Mouse (Mus musculus) stomach, postnatal 0 days (tissue): ENCODE data around the gene Prrt2. TPM values are rescaled to one million over a fixed set of nuclear protein-coding genes. Genes with fewer than 3 reads are reported as not detected.
A peak's percentile ranks its signal among the peaks of the same experiment; 100 is the strongest.

Experiments
- ATAC-seq: fragments of 200-750 bp; cut with Nextera tagmentation; 2 replicates; pipeline ENCODE4 v1.8.0; 2017; ENCODE audit not compliant: low FRiP score, low TSS enrichment
- DNase-seq: peaks from one replicate; pipeline ENCODE4 v3.0.0-alpha.2; 2016; ENCODE audit warnings: low spot score
- H3K27ac ChIP-seq: fragments of 300-500 bp; sonication (generic); replicated peaks from 2 replicates; pipeline ENCODE4 v1.5.1; 2014; ENCODE audit warnings: mild to moderate bottlenecking, control low read depth
- H3K27me3 ChIP-seq: fragments of 300-500 bp; sonication (generic); 2 replicates; pipeline ENCODE4 v1.6.1; 2014; ENCODE audit warnings: low read length; ENCODE audit not compliant: control insufficient read depth, insufficient read depth
- H3K36me3 ChIP-seq: fragments of 300-500 bp; sonication (generic); 2 replicates; pipeline ENCODE4 v1.6.1; 2014; ENCODE audit warnings: low read length, mixed read lengths; ENCODE audit not compliant: control insufficient read depth, insufficient read depth
- H3K4me1 ChIP-seq: fragments of 300-500 bp; sonication (generic); replicated peaks from 2 replicates; pipeline ENCODE4 v1.6.1; 2014; ENCODE audit warnings: antibody characterized with exemption; ENCODE audit not compliant: control insufficient read depth, insufficient read depth
- H3K4me2 ChIP-seq: fragments of 300-500 bp; sonication (generic); replicated peaks from 2 replicates; pipeline ENCODE4 v1.6.1; 2014; ENCODE audit warnings: low read depth, mild to moderate bottlenecking, control low read depth, moderate library complexity
- H3K4me3 ChIP-seq: fragments of 300-500 bp; sonication (generic); 2 replicates; pipeline ENCODE4 v1.5.1; 2014; ENCODE audit warnings: low read depth, low read length, control low read depth
- H3K9ac ChIP-seq: fragments of 300-500 bp; sonication (generic); 2 replicates; pipeline ENCODE4 v1.6.1; 2014; ENCODE audit warnings: mild to moderate bottlenecking, low read length, control low read depth, mixed read lengths
- H3K9me3 ChIP-seq: fragments of 300-500 bp; sonication (generic); 2 replicates; pipeline ENCODE4 v1.6.1; 2016; ENCODE audit warnings: low read length; ENCODE audit not compliant: control insufficient read depth
- CTCF ChIP-seq: IDR thresholded peaks from 2 replicates; pipeline ENCODE4 v1.5.1; 2016; ENCODE audit warnings: antibody characterized with exemption, low read depth, mild to moderate bottlenecking, moderate library complexity
- EP300 ChIP-seq: optimal IDR thresholded peaks from 2 replicates; pipeline ENCODE3; 2016; ENCODE audit warnings: antibody characterized with exemption
- WGBS: fragments of 180-500 bp; shearing (Covaris S2); extraction: QIAGEN DNeasy Blood & Tissue Kit; methylation state at CpG from one replicate; pipeline ENCODE4 v1.1.7; 2014; 5-methylcytosine and 5-hydroxymethylcytosine counted together
- polyA plus RNA-seq: library from polyadenylated mRNA; unstranded; fragments of >200 nt; fragmentation: Nextera tagmentation; extraction: Ambion mirVana; gene quantifications from 2 replicates; pipeline ENCODE4 v1.2.1, GENCODE M21; 2015

Gene Prrt2
- polyA plus RNA-seq, 1 experiment from 2014 or later: 1.7 TPM

DNA sequence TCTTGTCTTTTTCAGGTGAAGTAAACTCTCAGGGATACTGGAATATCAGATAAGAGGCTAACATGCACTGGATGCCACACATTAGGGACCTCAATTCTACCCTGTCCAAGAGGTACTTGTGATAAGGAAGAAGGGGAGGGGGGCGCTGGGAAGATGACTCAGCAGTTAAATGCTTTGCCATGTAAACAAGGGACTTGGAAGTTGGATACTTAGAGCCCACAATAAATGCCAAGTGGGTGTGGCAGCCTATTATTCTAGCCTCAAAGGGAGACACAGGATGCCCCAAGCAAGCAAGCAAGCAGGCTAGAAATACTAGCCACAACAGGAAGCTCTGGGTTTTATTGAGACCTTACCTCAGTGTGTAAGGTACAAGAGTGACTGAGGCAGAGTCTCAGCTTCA is 10.2 kb upstream of the Prrt2 start:
- DNase-seq (no peak), ATAC-seq (no peak)
- peaks cover 4% of the 10 kb centered on the region; the same call in 1 of the 2 replicates for H3K4me1 ChIP-seq
- no peak overlapping the region for H3K9ac ChIP-seq
- H3K27ac ChIP-seq: no peak overlapping the region
- H3K36me3 ChIP-seq: 0 out of 2 replicates have a peak, but pooled peaks cover 3% of the 10 kb centered on the region
- no peak overlapping the region for H3K4me3 ChIP-seq
- 71% methylated on average over 1 of the region's 1 CpGs for WGBS
- H3K9me3 ChIP-seq: no peaks in the 10 kb centered on the region
- no peak overlapping the region for H3K4me2 ChIP-seq
- TF ChIP-seq EP300: no peak
- no peak for TF ChIP-seq CTCF
- H3K27me3 ChIP-seq: no peaks in the 10 kb centered on the region

DNA sequence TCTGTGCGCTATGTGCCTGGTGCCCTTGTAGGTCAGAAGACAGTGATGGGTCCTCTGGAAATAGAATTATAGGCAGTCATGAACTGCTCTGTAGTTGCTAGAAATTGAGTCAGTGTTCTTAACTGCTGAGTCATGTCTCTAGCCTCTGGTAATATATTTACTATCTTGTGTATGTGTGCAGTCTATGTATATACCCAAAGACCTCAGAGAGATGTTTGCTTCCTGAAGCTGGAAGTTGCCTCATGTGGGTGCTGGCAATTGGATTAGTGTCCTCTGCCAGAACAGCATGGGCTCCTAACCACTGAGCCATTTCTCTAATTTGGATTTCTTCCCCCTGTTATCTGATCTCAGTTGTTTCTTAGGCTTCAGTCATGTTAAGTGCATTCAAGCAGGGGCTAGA is 9.2 kb upstream of the Prrt2 start:
- no peak overlapping the region for H3K27ac ChIP-seq

DNA sequence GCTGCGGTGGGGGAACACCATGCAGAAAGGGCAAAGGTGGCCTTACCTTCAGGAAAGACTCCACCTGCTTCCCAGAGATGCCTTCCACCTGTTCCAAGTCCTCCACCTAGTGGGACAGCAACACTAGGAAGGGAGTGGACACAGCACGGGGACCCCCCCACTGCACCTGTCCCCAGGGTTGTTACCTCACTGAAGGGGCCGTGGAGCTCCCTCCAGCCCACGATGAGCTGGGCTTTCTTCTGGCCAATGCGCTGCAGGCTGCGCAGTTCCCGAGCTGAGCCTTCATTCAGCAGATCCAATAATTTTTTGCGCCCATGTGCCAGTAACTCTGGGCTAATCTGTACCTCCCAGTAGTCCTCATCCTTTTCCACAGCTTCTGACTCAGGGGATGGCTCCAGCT is 6.9 kb upstream of the Prrt2 start:
- H3K4me2 ChIP-seq: peak overlapping the region; percentile 96
- peaks cover 11% of the 10 kb centered on the region for H3K4me1 ChIP-seq
- peak overlapping the region; percentile 96 for H3K27ac ChIP-seq
- peaks cover 5% of the 10 kb centered on the region; the same call in 1 of the 2 replicates for H3K36me3 ChIP-seq
- peak overlapping the region; percentile 84 for H3K4me3 ChIP-seq
- 49% methylated on average over 8 of the region's 8 CpGs for WGBS
- TF ChIP-seq EP300 (no peak), CTCF (no peak)
- H3K9ac ChIP-seq: peak overlapping the region; percentile 70
- DNase-seq (no peak), ATAC-seq (no peak)
- H3K27me3 ChIP-seq: no peaks in the 10 kb centered on the region
- H3K9me3 ChIP-seq: no peaks in the 10 kb centered on the region

More for the DNA sequence above, 9.2 kb upstream of the Prrt2 start:
- Histone ChIP-seq H3K36me3 (0 out of 2 replicates have a peak, but pooled peaks cover 3% of the 10 kb centered on the region), H3K9ac (no peak overlapping the region), H3K4me2 (no peak overlapping the region), H3K9me3 (no peaks in the 10 kb centered on the region), H3K4me3 (no peak overlapping the region), H3K27me3 (no peaks in the 10 kb centered on the region), H3K4me1 (peaks cover 4% of the 10 kb centered on the region; the same call in 1 of the 2 replicates)
- 87% methylated on average over 1 of the region's 1 CpGs for WGBS
- ATAC-seq (no peak), DNase-seq (no peak)
- TF ChIP-seq CTCF (no peak), EP300 (no peak)

DNA sequence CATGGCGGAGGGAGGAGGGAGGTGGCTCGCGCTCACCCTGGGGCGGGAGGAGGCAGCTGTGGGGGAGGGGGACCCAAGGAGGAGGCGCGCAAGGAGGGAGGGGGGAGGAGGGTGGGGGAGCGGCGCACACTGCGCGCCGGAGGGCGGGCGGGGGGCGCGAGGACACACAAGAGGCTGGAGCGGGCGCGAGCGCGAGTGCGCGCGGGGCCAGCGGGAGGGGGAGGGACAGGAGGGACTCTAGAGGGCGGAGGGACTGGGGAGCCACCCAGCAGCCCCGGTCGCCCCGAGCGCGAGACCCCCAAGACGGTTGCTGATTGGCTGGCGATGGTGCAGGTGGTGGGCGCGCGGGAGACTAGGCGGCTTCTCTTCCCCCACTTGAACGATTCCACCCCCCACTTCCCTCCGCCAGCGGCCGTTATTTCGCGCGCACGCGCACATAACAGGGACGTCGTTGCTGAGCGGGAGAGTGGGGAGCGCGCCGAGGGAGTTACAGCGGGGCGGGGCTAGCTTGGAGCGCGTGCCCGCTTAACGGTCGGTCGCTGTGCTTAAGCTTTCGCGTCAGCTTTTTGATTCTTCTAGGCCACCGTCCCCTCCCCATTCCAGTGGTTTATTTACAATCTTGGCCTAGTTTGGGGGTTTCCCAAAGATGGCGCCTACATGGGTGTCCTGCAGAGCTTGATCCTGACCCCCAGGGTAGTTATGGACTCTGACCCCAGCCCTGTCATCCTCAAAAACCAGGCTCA is 6.1 kb upstream of the Prrt2 start, which contains the start of gene Maz:
Gene Maz (minus strand): TSS at position 54 of the 743 bp plus-strand sequence.
- ATAC-seq (peak; percentile 86), DNase-seq (peak; percentile 98)
- peaks cover 6% of the 10 kb centered on the region; the same call in 1 of the 2 replicates for H3K36me3 ChIP-seq
- TF ChIP-seq EP300 (peak; percentile 90), CTCF (no peak)
- H3K4me3 ChIP-seq: peak within 1 kb of the TSS; percentile 84
- peaks cover 11% of the 10 kb centered on the region for H3K4me1 ChIP-seq
- H3K9me3 ChIP-seq: no peaks in the 10 kb centered on the region
- H3K27ac ChIP-seq: peak within 1 kb of the TSS; percentile 96
- peak within 1 kb of the TSS; percentile 87 for H3K9ac ChIP-seq
- peak within 1 kb of the TSS; percentile 96 for H3K4me2 ChIP-seq
- WGBS: under 1% methylated on average over 29 of the region's 63 CpGs
- H3K27me3 ChIP-seq: no peaks in the 10 kb centered on the region

DNA sequence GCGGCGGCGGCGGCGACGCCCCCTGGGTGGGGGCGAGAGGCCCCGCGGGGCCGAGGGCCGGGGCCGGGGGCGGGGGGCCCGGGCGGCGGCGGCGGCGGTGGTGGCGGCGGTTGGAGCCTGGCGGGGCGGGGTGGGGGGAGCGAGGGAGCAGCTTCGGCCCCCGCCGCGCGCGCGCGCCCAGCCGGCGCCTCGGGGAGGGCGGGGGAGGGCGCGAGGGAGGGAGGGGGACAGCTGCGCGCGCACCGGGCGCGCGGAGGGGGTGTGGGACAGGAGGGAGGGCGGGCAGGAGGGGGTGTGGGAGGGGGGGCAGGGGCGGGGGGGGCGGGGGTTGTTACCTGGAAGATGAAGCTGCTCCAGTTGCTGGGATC is 5.6 kb upstream of the Prrt2 start:
- DNase-seq: no peak
- H3K4me1 ChIP-seq: peaks cover 11% of the 10 kb centered on the region
- peak overlapping the region; percentile 84 for H3K4me3 ChIP-seq
- H3K27ac ChIP-seq: peak overlapping the region; percentile 96
- TF ChIP-seq CTCF (no peak), EP300 (no peak)
- peak overlapping the region; percentile 96 for H3K4me2 ChIP-seq
- 0% methylated on average over 2 of the region's 48 CpGs for WGBS
- H3K27me3 ChIP-seq: no peaks in the 10 kb centered on the region
- no peaks in the 10 kb centered on the region for H3K9me3 ChIP-seq
- H3K9ac ChIP-seq: peak overlapping the region; percentile 87
- ATAC-seq: peak; percentile 6; the same call in 1 of the 2 replicates
- H3K36me3 ChIP-seq: peaks cover 6% of the 10 kb centered on the region; the same call in 1 of the 2 replicates

DNA sequence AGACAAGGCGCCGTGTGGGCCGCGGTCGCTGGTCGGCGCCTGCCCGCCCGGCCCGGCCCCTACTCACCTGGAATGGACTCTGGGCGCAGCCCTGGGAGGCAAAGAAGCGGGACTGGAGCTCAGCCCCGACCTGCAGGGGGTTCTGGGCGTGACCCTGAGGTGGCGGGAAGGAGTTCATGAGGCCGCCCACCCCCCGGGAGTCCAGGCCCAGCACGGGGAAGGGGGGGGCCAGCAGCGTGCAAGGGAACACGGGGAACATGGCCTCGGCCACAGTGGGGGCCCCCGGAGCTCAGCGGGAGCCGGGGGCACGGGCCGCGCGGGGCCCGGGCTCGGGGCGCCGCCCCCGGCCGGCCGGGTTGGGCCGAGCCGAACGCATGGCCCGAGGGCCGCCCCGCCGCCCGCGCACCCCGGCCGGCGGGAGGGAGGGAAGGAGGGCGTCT is 5.2 kb upstream of the Prrt2 start:
- Histone ChIP-seq H3K27ac (peak overlapping the region; percentile 96), H3K4me1 (peaks cover 11% of the 10 kb centered on the region), H3K9ac (peak overlapping the region; percentile 87), H3K4me2 (peak overlapping the region; percentile 96), H3K36me3 (peaks cover 4% of the 10 kb centered on the region; the same call in 1 of the 2 replicates), H3K4me3 (peak overlapping the region; percentile 84), H3K27me3 (no peaks in the 10 kb centered on the region), H3K9me3 (no peaks in the 10 kb centered on the region)
- DNase-seq: peak; percentile 69
- TF ChIP-seq CTCF: peak; percentile 15; the same call in 1 of the 2 replicates
- TF ChIP-seq EP300: no peak
- 1% methylated on average over 20 of the region's 48 CpGs for WGBS
- ATAC-seq: peak; percentile 29
